Mouse (Mus musculus) liver, embryonic 14.5 days (tissue): ENCODE results near the gene Mfap4. TPM values are rescaled to one million over a fixed set of nuclear protein-coding genes. Genes with fewer than 3 reads are reported as not detected.

Experiments used
- ATAC-seq: fragments of 200-750 bp; cut with Nextera tagmentation; 2 replicates; pipeline ENCODE4 v1.8.0; 2017; ENCODE audit warnings: moderate number of reproducible peaks, mild to moderate bottlenecking, moderate library complexity; ENCODE audit not compliant: insufficient read depth
- DNase-seq, 3 experiments: peaks; one replicate each; pipeline ENCODE4 v3.0.0-alpha.2; 2012 to 2013; ENCODE audit warnings: low read depth in 3 of 3, low spot score in 3 of 3
- H3K27ac ChIP-seq: fragments of 300-500 bp; sonication (generic); 2 replicates; pipeline ENCODE4 v1.5.1; 2014; ENCODE audit warnings: moderate library complexity, mild to moderate bottlenecking, control low read depth, inconsistent platforms
- H3K27me3 ChIP-seq: fragments of 300-500 bp; sonication (generic); 2 replicates; pipeline ENCODE4 v1.6.1; 2014; ENCODE audit warnings: mild to moderate bottlenecking, low read length, moderate library complexity; ENCODE audit not compliant: control insufficient read depth, insufficient read depth
- H3K36me3 ChIP-seq: fragments of 300-500 bp; sonication (generic); replicated peaks from 2 replicates; pipeline ENCODE4 v1.6.1; 2014; ENCODE audit warnings: low read depth; ENCODE audit not compliant: control insufficient read depth, insufficient read depth
- H3K4me1 ChIP-seq, 2 experiments: fragments of 200-500 bp in 1 of 2; fragments of 300-500 bp in 1 of 2; sonication (generic) in 1 of 2; replicated peaks; 2 replicates each; pipeline ENCODE4 v1.6.1; 2012 to 2014; ENCODE audit warnings: antibody characterized with exemption in 1 of 2, inconsistent platforms in 1 of 2, low read length in 1 of 2; ENCODE audit not compliant: control insufficient read depth in 2 of 2, insufficient read depth in 2 of 2
- H3K4me2 ChIP-seq: fragments of 300-500 bp; sonication (generic); 2 replicates; pipeline ENCODE4 v1.6.1; 2014; ENCODE audit warnings: low read depth, mild to moderate bottlenecking, control low read depth, moderate library complexity
- H3K4me3 ChIP-seq, 2 experiments: fragments of 200-500 bp in 1 of 2; fragments of 300-500 bp in 1 of 2; sonication (generic) in 1 of 2; 2 replicates each; pipeline ENCODE4 v1.5.1; 2012 to 2014; ENCODE audit warnings: low read depth in 2 of 2, low read length in 2 of 2, mild to moderate bottlenecking in 2 of 2, control low read depth in 1 of 2, inconsistent platforms in 1 of 2, moderate library complexity in 1 of 2; ENCODE audit not compliant: insufficient read depth in 1 of 2
- H3K9ac ChIP-seq: fragments of 300-500 bp; sonication (generic); replicated peaks from 2 replicates; pipeline ENCODE4 v1.6.1; 2014; ENCODE audit warnings: mild to moderate bottlenecking, control low read depth, moderate library complexity
- H3K9me3 ChIP-seq: fragments of 300-500 bp; sonication (generic); 2 replicates; pipeline ENCODE4 v1.6.1; 2016; ENCODE audit warnings: low read length, mixed read lengths; ENCODE audit not compliant: control insufficient read depth
- CTCF ChIP-seq: IDR thresholded peaks from 2 replicates; pipeline ENCODE4 v1.5.1; 2016; ENCODE audit warnings: antibody characterized with exemption, low read depth, control low read depth
- EP300 ChIP-seq: IDR thresholded peaks from 2 replicates; pipeline ENCODE4 v1.6.1; 2016; ENCODE audit warnings: antibody characterized with exemption, low read depth
- WGBS: fragments of 180-500 bp; shearing (Covaris S2); extraction: QIAGEN DNeasy Blood & Tissue Kit; methylation state at CpG from one replicate; pipeline ENCODE4 v1.1.7; 2014; ENCODE audit not compliant: insufficient replicate concordance; 5-methylcytosine and 5-hydroxymethylcytosine counted together
- polyA plus RNA-seq, 2 experiments: library from polyadenylated mRNA; depleted of rRNA in 1 of 2; stranded (reverse) in 1 of 2; unstranded in 1 of 2; fragments of >200 nt; fragmentation: Nextera tagmentation in 1 of 2; extraction: Ambion mirVana in 1 of 2; gene quantifications; 2 replicates each; pipeline versions ENCODE4 v1.2.1 to v1.2.3; 2012 to 2014

The Mfap4 gene
- polyA plus RNA-seq, 2 experiments: 4.3 to 6.1 TPM

DNA sequence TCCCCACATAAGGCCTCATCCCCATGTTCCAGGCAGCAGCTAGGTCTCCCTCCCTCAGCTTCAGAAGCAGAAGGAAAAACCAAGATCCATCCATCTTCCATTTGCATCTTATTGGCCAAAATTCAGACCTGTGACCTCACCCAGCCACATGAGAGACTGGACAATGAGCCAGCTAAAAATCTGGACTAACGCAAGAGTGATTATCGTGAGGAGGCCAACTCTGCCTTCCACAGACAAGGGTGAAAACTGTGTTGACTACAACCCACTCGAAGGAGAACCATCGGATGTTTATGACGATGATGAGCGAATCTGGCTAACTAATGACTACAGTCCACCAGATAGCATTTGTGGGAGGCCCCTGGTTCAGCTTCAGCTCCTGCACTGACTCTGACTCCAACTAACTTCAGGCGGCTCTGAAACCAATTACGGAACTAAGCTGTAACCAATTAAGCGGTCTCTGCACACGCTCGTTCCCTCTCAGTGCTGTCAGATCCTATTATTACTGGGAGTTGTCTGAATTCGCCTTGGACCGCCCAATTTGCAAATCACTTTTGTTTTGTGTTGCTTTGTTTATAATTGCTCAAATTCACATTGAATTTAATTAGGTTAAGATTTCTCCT, 1.9 kb upstream of the Mfap4 start:
- WGBS: 76% methylated on average over 13 of the region's 13 CpGs

DNA sequence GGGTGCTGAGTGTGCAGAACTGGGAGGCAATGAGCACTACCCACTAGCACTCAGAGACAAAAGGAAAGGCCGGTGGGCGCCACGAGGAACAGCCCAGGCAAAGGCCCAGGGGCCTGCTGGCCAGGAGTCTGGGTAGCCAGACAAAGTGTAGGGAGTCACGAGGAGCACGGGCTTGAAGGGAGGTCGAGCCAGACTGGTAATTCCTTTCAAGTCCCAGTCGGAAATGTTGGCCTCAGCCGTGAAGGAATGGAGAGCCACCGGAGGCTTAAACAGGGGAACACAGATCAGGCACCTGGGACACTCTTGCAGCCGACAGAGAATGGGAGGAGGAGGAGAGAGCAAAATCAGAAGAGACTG, 997 bp upstream of the Mfap4 start:
- Histone ChIP-seq H3K27me3 (no peaks in the 10 kb centered on the region), H3K4me2 (no peak overlapping the region), H3K4me3 (no peak overlapping the region), H3K4me1 (no peaks in the 10 kb centered on the region), H3K9me3 (no peaks in the 10 kb centered on the region), H3K36me3 (no peaks in the 10 kb centered on the region), H3K27ac (no peak overlapping the region), H3K9ac (no peak overlapping the region)
- DNase-seq: no peak
- ATAC-seq: no peak
- TF ChIP-seq CTCF (no peak), EP300 (no peak)
- 40% methylated on average over 10 of the region's 10 CpGs for WGBS

More for the DNA sequence above, 1.9 kb upstream of the Mfap4 start:
- DNase-seq (no peak), ATAC-seq (no peak)
- TF ChIP-seq EP300 (no peak), CTCF (no peak)
- H3K27me3 ChIP-seq: no peaks in the 10 kb centered on the region
- H3K4me2 ChIP-seq: no peak overlapping the region
- H3K27ac ChIP-seq: no peak overlapping the region
- H3K4me3 ChIP-seq: no peak overlapping the region
- no peaks in the 10 kb centered on the region for H3K4me1 ChIP-seq
- no peak overlapping the region for H3K9ac ChIP-seq
- H3K9me3 ChIP-seq: no peaks in the 10 kb centered on the region
- no peaks in the 10 kb centered on the region for H3K36me3 ChIP-seq

DNA sequence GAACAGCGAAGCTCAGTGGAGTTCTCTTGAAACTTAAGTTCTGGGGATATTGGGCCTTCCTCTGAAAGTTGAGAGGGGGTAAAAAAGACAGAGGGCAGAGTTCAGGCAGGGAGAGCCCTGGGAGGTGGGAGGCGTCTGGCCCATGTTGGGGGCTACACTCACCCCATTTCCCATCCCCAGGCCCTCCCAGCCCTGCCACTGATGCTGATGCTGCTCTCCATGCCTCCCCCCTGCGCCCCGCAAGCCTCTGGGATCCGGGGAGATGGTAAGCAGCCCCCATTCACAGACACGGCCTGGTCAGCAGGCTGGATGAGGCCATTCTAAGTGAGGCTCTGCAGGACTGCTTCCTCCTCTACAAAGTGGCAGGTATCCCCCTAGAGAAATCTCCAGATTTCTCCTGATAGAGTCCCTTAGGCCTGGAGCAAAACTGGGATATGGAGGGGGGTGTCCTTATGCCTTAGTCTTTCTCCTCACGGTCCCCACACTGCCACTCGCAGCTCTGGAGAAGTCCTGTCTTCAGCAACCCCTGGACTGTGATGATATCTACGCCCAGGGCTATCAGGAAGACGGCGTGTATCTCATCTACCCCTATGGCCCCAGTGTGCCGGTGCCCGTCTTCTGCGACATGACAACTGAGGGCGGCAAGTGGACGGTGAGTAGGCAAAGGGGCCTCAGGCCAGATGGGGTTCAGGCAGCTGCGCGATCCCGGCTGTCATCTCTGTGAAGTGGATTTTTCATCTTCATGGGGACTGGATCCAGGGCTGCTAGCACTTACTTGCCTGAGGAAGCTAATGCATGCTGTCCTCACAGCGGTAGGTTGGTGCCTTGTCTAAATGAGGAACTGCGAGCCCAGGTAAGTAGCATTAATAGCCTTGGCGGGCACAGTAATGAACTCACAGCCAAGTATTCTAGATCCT, 568 bp downstream of the Mfap4 start:
- DNase-seq (no peak), ATAC-seq (no peak)
- Histone ChIP-seq H3K9me3 (no peaks in the 10 kb centered on the region), H3K9ac (no peak overlapping the region), H3K27ac (no peak overlapping the region), H3K27me3 (no peaks in the 10 kb centered on the region), H3K4me2 (no peak overlapping the region), H3K4me3 (no peak overlapping the region), H3K36me3 (no peaks in the 10 kb centered on the region), H3K4me1 (no peaks in the 10 kb centered on the region)
- WGBS: 72% methylated on average over 22 of the region's 22 CpGs
- TF ChIP-seq EP300: no peak
- TF ChIP-seq CTCF: no peak

DNA sequence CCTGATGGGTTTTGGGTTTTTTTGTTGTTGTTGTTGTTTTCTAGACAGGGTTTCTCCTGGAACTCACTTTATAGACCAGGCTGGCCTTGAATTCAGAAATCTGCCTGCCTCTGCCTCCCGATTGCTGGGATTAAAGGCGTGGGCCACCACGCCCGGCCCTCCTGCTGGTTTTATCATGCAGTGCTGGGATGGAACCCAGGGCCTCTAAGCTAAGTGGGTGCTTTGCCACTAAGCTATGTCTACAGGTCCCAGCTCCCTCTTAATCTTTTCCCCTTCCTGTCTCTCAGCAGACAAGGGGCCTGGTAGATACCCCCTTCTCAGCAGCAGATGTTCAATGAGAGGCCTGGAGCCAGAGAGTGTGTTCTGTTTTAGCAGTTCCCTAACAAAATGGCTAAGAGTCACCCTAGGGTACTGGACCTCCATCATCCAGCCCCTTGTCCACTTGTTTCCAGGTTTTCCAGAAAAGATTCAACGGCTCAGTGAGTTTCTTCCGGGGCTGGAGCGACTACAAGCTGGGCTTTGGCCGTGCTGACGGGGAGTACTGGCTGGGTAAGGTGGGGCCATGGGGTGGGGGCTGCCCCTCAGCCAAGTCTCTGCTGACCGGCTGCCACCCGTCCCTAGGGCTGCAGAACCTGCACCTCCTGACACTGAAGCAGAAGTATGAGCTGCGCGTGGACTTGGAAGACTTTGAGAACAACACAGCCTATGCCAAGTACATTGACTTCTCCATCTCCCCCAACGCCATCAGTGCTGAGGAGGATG, 1.4 kb downstream of the Mfap4 start:
- Histone ChIP-seq H3K4me2 (no peak overlapping the region), H3K9ac (no peak overlapping the region)

DNA sequence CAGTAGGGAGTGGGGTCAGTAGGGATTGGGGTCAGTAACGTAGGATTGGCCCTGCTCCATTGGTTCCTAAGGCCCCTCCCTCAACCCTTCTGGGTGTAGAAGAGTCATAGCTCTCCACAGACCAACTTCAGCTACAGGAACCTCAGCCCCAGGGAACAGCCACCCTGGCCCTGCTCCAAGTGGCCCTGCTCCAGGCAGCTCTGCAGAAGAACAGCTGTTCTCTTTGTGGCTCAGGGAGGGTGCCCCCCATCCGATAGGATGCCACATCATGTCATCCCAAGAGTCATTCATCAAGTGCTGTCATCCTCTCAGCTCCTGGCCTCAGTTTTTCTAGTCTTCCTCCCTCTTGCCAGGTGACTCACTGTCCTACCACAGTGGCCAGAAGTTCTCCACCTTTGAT, 2.2 kb downstream of the Mfap4 start:
- H3K4me2 ChIP-seq: no peak overlapping the region
- H3K9me3 ChIP-seq: no peaks in the 10 kb centered on the region
- H3K4me3 ChIP-seq: no peak overlapping the region
- TF ChIP-seq EP300 (no peak), CTCF (no peak)
- DNase-seq: no peak
- no peak overlapping the region for H3K9ac ChIP-seq
- no peaks in the 10 kb centered on the region for H3K4me1 ChIP-seq
- no peak for ATAC-seq
- 74% methylated on average over 2 of the region's 2 CpGs for WGBS
- no peaks in the 10 kb centered on the region for H3K36me3 ChIP-seq
- no peaks in the 10 kb centered on the region for H3K27me3 ChIP-seq
- H3K27ac ChIP-seq: no peak overlapping the region

More for the DNA sequence above, 1.4 kb downstream of the Mfap4 start:
- no peak overlapping the region for H3K27ac ChIP-seq
- TF ChIP-seq EP300: no peak
- TF ChIP-seq CTCF: no peak
- DNase-seq: no peak
- no peaks in the 10 kb centered on the region for H3K27me3 ChIP-seq
- ATAC-seq: no peak
- no peaks in the 10 kb centered on the region for H3K9me3 ChIP-seq
- no peaks in the 10 kb centered on the region for H3K36me3 ChIP-seq
- H3K4me3 ChIP-seq: no peak overlapping the region
- 79% methylated on average over 14 of the region's 14 CpGs for WGBS
- H3K4me1 ChIP-seq: no peaks in the 10 kb centered on the region
